In genomic region chr5:128877425-128878035, GRCm38 (mm10) we compare ENCODE assay signal across 10 mouse cellular contexts.
DNase-seq lines count a peak whose midpoint lies in the region; ATAC-seq lines count a peak whose summit lies in the region.
"Had no signal": no experiment of that assay in that cellular context is flagged by ENCODE, and none has a peak within 500 bp of the region (broad histone marks: within the 10 kb centered on the region; RNA-seq: fewer than 3 reads in every experiment).

No protein-coding gene starts in this region.

- 0 out of 2 replicates have a peak overlapping the region, but pooled peaks have one; percentile 26 for H3K27ac ChIP-seq in midbrain, embryonic 14.5 days (replicated peaks; ENCODE audit: low read depth, low read length)
- H3K27ac ChIP-seq in midbrain, embryonic 10.5 days (replicated peaks) = no peak overlapping the region
- H3K27ac ChIP-seq in forebrain, embryonic 16.5 days (ENCODE audit: low read length) = peak overlapping the region; percentile 77
- H3K27ac ChIP-seq: kidney, postnatal 0 days; macrophage had no signal

- H3K4me3 ChIP-seq in midbrain, embryonic 14.5 days (replicated peaks; ENCODE audit: low read depth, low read length) = no peak overlapping the region
- no peak overlapping the region for H3K4me3 ChIP-seq in midbrain, embryonic 10.5 days
- no peak overlapping the region for H3K4me3 ChIP-seq in forebrain, embryonic 16.5 days (replicated peaks; ENCODE audit: low read length)

- H3K4me1 ChIP-seq in midbrain, embryonic 14.5 days (ENCODE audit: control insufficient read depth, insufficient read depth, low read length) = peaks cover 4% of the 10 kb centered on the region; the same call in 1 of the 2 replicates
- peaks cover 21% of the 10 kb centered on the region for H3K4me1 ChIP-seq in midbrain, embryonic 10.5 days
- peaks cover 18% of the 10 kb centered on the region for H3K4me1 ChIP-seq in forebrain, embryonic 16.5 days (replicated peaks; ENCODE audit: control insufficient read depth, insufficient read depth, low read length)

- intact Hi-C loops in left cerebral cortex, postnatal 10 days (cut with DNase I) = no loop called here

- no peaks in the 10 kb centered on the region for H3K36me3 ChIP-seq in midbrain, embryonic 14.5 days (ENCODE audit: control insufficient read depth, insufficient read depth, low read length)
- H3K36me3 ChIP-seq in midbrain, embryonic 10.5 days = no peaks in the 10 kb centered on the region
- H3K36me3 ChIP-seq in forebrain, embryonic 16.5 days (ENCODE audit: control insufficient read depth, insufficient read depth) = no peaks in the 10 kb centered on the region

- H3K9ac ChIP-seq in midbrain, embryonic 14.5 days (replicated peaks; ENCODE audit: low read length) = no peak overlapping the region
- no peak overlapping the region for H3K9ac ChIP-seq in forebrain, embryonic 16.5 days (replicated peaks; ENCODE audit: low read depth, low read length)

- no peaks in the 10 kb centered on the region for H3K27me3 ChIP-seq in midbrain, embryonic 14.5 days (ENCODE audit: control insufficient read depth, insufficient read depth, low read length)
- H3K27me3 ChIP-seq in midbrain, embryonic 10.5 days (ENCODE audit: low read depth, poor library complexity, severe bottlenecking) = no peaks in the 10 kb centered on the region
- H3K27me3 ChIP-seq in forebrain, embryonic 16.5 days (replicated peaks; ENCODE audit: control insufficient read depth, insufficient read depth, low read length) = no peaks in the 10 kb centered on the region

- no peak overlapping the region for H3K4me2 ChIP-seq in midbrain, embryonic 14.5 days (ENCODE audit: low read length)
- peak overlapping the region; percentile 17; the same call in 1 of the 2 replicates for H3K4me2 ChIP-seq in forebrain, embryonic 16.5 days (ENCODE audit: low read length)

- no peaks in the 10 kb centered on the region for H3K9me3 ChIP-seq in midbrain, embryonic 14.5 days (ENCODE audit: control insufficient read depth, low read length)
- H3K9me3 ChIP-seq in midbrain, embryonic 10.5 days (replicated peaks) = no peaks in the 10 kb centered on the region
- no peaks in the 10 kb centered on the region for H3K9me3 ChIP-seq in forebrain, embryonic 16.5 days (ENCODE audit: control insufficient read depth, low read length)

- 18% methylated on average over 16 of the region's 16 CpGs for WGBS in midbrain, embryonic 14.5 days
- 33% methylated on average over 16 of the region's 16 CpGs for WGBS in midbrain, embryonic 10.5 days
- 14% methylated on average over 15 of the region's 16 CpGs for WGBS in forebrain, embryonic 16.5 days

- peak; percentile 55 for DNase-seq in midbrain, embryonic 14.5 days
- DNase-seq in midbrain, embryonic 10.5 days (ENCODE audit: low spot score) = no peak
- peak; percentile 51 to 52 for DNase-seq in left cerebral cortex, postnatal 10 days (ENCODE audit: extremely low spot score in 1 of 2, low spot score in 2 of 2)
- DNase-seq in adrenal gland, postnatal 36 days = no peak
- DNase-seq in lung, adult 18-20 months = no peak
- DNase-seq in urinary bladder, adult 2 months (ENCODE audit: low spot score) = no peak
- DNase-seq in yolk sac, embryonic 10.5 days (ENCODE audit: low spot score) = no peak

- ATAC-seq in midbrain, embryonic 14.5 days (ENCODE audit: low FRiP score, low TSS enrichment) = no peak
- ATAC-seq in forebrain, embryonic 16.5 days = peak; percentile 95

Comparison
In these comparisons a context has a peak if more than half of its experiments do, and no peak if none do; other contexts are left out.
1. DNase-seq: peak in midbrain, embryonic 14.5 days (single experiment) and left cerebral cortex, postnatal 10 days (2 of 2); none in midbrain, embryonic 10.5 days (single experiment), adrenal gland, postnatal 36 days (0 of 2), lung, adult 18-20 months (0 of 2), urinary bladder, adult 2 months (single experiment) and yolk sac, embryonic 10.5 days (single experiment).